Mouse (Mus musculus) forelimb bud, embryonic 11.5 days (tissue): ENCODE data around the gene Coro1a.
"Not testable (repeated sequence)": the region's sequence is repeated elsewhere in the genome, so short reads cannot be mapped to it uniquely, and the experiment has no call there.

Experiments
- DNase-seq: peaks from one replicate; pipeline ENCODE4 v3.0.0-alpha.2; 2012; ENCODE audit warnings: low read depth, low spot score

Gene Coro1a

GRCm38 (mm10) chr7:126707442-126708174, at the start of gene Coro1a:
TSS of gene Coro1a (minus strand) at chr7:126707787.
- DNase-seq, result no peak

DNA sequence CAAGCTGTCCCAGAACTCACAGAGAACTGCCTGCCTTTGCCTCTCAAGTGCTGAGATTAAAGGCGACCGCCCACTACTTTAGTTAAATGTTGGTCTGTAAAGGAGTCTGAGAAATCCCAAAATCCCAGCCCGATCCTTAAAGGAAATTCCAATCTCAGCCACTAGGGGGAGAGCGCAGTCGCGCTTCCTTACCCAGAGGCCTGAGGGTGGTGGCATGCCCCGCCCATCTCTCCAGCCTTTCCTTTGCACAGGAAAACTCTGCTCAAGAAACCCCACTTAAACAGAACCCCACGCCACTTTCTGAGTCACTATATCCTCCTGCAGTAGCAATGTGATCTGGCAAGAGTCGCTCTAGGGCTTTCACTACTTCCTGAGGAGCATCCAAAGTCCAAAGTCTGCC, 47.3 kb upstream of the Coro1a start:
- peak; percentile 89 for DNase-seq

DNA sequence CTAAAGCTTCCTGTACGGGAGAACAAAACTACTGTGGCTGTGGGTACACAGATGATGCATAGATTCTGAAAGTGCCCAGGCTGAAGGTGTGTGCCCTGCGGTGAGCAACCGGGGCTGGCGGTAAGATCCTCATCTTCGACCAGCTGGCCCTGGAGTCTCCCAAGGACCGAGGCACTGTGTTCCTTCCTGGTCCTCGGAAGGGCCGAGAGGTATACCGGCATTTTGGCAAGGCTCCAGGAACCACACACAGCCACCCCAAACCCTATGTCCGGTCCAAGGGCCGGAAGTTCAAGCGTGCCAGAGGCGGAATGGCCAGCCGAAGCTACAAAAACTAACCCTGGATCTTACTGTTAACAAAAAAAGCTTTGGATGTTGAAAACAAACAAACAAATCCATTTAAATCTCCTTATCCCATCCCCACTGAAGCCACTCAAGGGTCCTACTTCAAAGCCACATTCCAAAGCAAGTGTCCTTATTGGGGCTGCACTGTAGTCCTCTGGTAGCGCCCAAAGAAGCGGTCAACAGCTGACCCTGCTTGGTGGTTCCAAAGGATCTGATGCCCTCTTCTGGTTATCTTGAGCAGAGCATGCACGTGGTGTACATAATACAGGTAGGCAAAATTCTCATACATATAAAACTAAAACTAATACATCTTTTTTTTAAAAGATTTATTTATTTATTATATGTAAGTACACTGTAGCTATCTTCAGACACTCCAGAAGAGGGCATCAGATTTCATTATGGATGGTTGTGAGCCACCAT, 42.2 kb upstream of the Coro1a start:
- no peak for DNase-seq

GRCm38 (mm10) chr7:126748824-126749223, 41.2 kb upstream of the Coro1a start:
- no peak for DNase-seq

DNA sequence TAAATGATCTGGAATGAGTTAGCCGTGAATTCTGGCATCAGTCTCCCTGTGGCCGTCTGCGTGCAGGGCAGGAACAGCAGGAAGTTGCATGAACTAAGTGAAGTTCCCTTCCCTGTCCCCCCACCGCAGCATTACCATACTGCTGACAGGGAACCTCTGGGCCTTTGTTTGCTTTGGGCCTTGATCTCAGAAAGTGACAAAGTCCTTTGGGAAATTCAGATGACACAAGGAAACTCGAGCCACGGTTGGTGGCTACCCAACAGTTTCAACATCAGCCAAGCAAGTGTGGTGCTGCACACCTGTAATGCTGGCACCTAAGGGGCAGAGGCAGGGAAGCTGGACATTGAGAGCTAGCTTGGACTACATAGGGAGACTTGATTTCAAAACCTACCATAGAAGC, 39.2 kb upstream of the Coro1a start:
- DNase-seq, result no peak

GRCm38 (mm10) chr7:126746066-126746465, 38.5 kb upstream of the Coro1a start:
- DNase-seq, result no peak

DNA sequence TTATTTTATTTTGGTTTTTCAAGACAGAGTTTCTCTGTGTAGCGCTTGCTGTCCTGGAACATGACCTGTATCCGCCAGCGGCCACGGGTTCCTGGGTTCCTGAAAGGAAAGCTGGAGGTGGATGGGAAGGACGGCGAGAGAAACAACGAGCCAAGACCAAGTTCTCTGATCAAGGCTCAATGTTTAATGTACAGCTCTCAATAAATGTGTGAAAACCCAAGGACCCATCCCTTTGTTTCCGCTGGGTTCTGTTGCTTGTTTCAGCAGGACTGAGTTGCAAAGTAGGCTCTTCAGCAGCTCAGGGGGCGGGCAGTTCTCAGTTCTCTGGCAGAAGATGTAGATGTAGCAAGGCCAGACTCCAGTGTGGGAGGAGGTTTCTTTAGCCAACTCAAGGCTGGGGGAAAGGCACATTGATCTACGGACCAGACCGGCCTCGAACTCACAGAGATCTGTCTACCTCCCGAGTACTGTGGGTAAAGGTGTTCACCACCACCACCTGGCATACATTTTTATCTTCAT, 34.4 kb upstream of the Coro1a start:
- no peak for DNase-seq

- DNase-seq, result no peak
Observed at GRCm38 (mm10) chr7:126741452-126741851, 33.9 kb upstream of the Coro1a start.

DNA sequence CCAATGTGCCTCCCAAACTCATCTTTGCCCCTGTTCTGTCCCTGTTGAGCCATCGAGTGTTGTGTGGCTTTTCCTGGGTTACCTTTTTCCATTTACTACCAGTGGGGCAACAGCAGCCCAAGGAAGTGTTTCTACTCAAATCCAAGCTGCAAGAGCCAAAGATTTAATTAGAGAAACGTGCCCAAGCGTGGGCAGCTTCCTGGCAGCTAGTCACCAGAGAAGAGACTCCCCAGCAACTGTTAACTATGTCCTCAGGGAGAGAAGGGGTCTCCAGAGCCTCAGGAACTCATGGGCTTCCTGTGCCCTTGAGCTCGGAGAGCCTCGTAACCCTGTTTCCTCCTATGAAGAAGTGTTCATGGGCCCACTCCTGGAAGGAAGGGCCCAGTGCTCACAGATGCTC, 33.4 kb upstream of the Coro1a start:
- DNase-seq, result no peak

DNA sequence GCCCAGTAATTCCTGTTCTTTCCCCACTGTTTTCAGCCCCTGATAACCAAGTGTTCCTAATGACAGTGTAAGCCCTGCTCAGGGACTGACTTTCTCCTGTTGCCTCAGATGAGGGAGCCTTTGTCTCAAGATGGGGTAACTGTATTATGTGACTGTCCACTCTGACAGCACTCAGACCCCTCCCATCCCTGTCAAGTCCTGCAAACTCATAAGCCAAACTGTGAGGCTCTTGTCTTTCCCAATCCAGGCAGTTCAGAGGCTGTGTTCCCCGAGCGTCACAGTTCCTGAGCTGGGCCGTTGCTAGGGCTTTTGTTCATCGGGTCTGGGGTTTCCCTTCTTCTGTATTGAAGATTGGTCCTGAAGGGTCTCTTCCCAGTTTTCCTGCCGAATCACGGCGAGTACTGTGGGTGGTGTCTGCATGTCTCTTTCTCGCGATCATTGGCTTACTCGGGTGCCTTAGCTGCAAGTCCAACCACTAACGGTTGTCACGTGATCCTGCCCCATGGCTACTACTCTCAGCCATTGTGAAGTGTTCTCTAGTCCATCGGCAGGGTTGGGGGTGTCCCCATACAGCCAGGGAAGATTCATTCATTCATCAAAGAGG, 32.6 kb upstream of the Coro1a start:
- no peak for DNase-seq

- DNase-seq, result no peak
Observed at GRCm38 (mm10) chr7:126739551-126739950, 32.0 kb upstream of the Coro1a start.

DNA sequence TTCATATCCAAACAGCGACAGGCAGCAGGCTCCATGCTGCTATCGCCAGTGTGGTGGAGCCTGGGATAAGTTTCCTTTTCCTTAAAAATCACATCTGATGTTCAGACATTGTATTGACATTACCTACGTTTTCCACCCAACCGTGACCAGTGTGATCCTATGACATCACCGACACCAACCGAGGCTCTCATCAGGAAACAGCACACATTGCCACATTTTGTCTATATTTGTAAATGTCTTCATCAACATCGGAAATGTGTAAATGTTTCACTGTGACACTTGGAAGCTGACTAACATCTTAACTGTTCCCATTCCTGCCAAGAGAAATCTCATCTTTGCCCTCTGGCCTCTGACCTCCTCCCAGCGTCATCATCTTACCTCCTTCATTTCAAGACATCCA, 28.5 kb upstream of the Coro1a start:
- no peak for DNase-seq

DNA sequence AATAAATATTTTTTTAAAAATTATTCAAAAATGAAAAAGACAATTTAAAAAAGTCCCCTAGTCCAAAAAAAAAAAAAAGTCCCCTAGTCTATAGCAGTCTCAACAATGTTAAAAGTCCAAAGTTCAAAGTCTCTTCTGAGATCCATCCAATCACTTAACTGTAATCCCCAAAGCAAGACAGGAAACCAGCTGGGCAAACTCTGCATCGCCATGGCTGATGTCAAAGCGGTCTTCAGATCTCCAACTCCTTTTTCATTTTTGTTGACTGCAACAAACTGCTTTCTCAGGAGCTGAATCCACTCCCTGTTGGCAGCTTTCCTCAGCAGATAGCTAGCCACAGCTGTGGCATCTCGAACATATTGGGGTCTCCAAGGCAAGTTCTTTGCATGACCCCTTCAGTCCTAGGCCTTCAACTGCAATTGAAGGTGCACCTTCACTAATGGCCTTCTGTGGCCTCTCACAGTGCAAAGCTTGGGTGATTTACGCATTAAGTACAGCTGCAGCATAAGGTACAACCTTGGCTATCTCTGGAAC, 22.7 kb upstream of the Coro1a start:
- DNase-seq, result not testable (repeated sequence)

- no peak for DNase-seq
Observed at GRCm38 (mm10) chr7:126725667-126726066, 18.1 kb upstream of the Coro1a start.

- no peak for DNase-seq
Observed at GRCm38 (mm10) chr7:126725077-126725476, 17.5 kb upstream of the Coro1a start.

- DNase-seq, result no peak
Observed at GRCm38 (mm10) chr7:126721635-126722034, 14.0 kb upstream of the Coro1a start.

DNA sequence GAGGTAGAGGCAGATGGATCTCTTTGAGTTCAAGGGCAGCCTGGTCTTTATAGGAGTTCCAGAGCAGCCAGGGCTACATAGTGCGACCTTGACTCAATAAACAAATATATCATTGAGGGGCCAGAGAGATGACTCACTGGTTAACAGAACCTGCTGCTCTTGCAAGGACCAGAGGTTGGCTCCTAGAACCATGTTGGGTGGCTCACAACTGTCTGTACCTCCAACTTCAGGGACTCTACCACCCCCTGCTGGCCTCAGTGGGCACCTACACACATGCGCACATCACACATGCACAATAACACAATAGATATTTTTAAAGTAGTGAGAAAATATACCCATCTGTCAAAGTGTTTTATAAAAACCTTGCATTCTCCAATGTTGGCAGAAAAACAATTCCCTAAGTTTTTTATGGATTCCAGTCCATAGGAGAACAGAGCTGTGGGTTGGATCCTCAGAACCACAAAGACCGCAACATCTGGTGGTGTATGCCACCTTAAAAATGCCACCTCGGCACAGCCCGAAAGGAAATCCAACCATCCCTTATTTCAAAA, 11.3 kb upstream of the Coro1a start:
- DNase-seq, result no peak

DNA sequence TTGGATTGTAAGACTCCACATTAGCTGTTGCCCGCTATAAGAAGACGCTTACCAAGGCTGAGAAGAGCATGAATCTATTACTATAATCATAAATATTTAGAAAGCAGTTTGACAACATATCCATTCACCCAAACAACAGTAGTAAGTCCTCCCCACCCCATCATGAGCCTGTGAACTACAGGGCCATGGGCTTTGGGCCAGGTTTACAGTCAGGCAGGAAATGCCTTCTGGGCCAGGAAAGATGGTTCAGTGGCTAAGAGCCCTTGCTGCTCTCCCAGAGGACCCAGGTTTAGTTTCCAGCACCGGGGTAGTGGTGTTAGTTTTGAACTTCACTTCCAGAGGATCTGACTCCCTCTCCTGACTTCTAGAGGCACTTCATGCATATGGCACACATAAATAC, 10.0 kb upstream of the Coro1a start:
- DNase-seq, result no peak

GRCm38 (mm10) chr7:126715679-126716078, 8.1 kb upstream of the Coro1a start:
- DNase-seq, result no peak

DNA sequence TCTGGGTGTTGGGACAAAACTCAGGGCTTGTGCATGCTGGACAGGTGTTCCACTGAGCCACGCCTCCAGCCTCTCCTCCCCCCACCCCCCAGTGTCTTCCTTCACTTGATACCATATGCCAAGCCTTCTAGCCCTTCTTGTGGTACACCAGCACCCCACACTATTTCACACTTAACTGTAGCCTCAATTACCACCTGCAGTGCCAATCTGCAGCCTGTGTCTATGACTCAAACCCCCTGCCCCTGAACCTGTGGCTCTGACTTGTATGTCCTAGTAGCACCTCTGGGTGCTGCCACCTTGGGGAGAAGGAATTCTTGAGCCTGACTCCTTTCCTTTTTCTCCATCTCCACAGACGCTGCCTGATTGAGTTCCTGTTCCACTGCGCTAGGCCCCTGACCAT, 4.3 kb upstream of the Coro1a start:
- DNase-seq, result no peak

DNA sequence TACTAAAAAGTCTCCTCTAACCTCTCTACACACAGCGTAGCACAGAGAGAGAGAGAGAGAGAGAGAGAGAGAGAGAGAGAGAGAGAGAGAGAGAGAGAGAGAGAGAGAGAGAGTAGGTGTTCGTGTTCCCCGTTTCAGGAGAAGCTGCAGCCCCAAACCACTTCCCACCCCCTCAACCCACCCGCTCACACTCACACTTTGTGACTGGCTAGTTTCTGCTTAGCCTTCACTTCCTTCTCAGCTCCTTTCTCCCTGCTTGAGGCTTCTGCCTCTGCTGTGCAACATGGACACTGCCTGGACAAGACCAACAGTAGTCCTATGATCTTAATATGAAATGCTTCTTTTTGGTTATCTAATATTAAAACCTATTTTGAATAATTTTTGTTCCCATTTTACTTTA, 2.7 kb upstream of the Coro1a start:
- DNase-seq, result no peak
